Mouse (Mus musculus) WW6 (cell line): Measurements from ENCODE around the gene Dab2ip.

Experiments used
- DNase-seq: peaks from one replicate; pipeline ENCODE4 v3.0.0-alpha.2; 2013; ENCODE audit warnings: low read depth, low spot score

Gene Dab2ip

GRCm38 (mm10) chr2:35558826-35559550 lies 922 bp downstream of the Dab2ip start:
- no peak for DNase-seq

- DNase-seq, result no peak
Measured at GRCm38 (mm10) chr2:35559551-35559835, 1.4 kb downstream of the Dab2ip start.

GRCm38 (mm10) chr2:35563722-35564121 lies 5.7 kb downstream of the Dab2ip start:
- no peak for DNase-seq

- DNase-seq, result no peak
Measured at GRCm38 (mm10) chr2:35565051-35565836, 7.2 kb downstream of the Dab2ip start.

- no peak for DNase-seq
Measured at GRCm38 (mm10) chr2:35566957-35567693, 9.1 kb downstream of the Dab2ip start.

GRCm38 (mm10) chr2:35567694-35568149 lies 9.7 kb downstream of the Dab2ip start:
- DNase-seq, result no peak

GRCm38 (mm10) chr2:35570743-35571142 lies 12.7 kb downstream of the Dab2ip start:
- no peak for DNase-seq

- DNase-seq, result no peak
Measured at GRCm38 (mm10) chr2:35574643-35575042, 16.6 kb downstream of the Dab2ip start.

- no peak for DNase-seq
Measured at GRCm38 (mm10) chr2:35576675-35577074, 18.6 kb downstream of the Dab2ip start.

GRCm38 (mm10) chr2:35580111-35580510 lies 22.0 kb downstream of the Dab2ip start:
- no peak for DNase-seq

GRCm38 (mm10) chr2:35581501-35582340 lies 23.7 kb downstream of the Dab2ip start:
- DNase-seq, result peak; percentile 53

- DNase-seq, result no peak
Measured at GRCm38 (mm10) chr2:35582341-35582941, 24.4 kb downstream of the Dab2ip start.

GRCm38 (mm10) chr2:35583406-35583805 lies 25.3 kb downstream of the Dab2ip start:
- DNase-seq, result no peak

GRCm38 (mm10) chr2:35584011-35584410 lies 25.9 kb downstream of the Dab2ip start:
- DNase-seq, result no peak

GRCm38 (mm10) chr2:35588368-35588767 lies 30.3 kb downstream of the Dab2ip start:
- DNase-seq, result no peak

- DNase-seq, result no peak
Measured at GRCm38 (mm10) chr2:35589385-35589784, 31.3 kb downstream of the Dab2ip start.

- no peak for DNase-seq
Measured at GRCm38 (mm10) chr2:35589800-35590199, 31.7 kb downstream of the Dab2ip start.

GRCm38 (mm10) chr2:35591961-35592724 lies 34.1 kb downstream of the Dab2ip start:
- DNase-seq, result no peak

GRCm38 (mm10) chr2:35592725-35593392 lies 34.8 kb downstream of the Dab2ip start:
- no peak for DNase-seq

- no peak for DNase-seq
Measured at GRCm38 (mm10) chr2:35593889-35594288, 35.8 kb downstream of the Dab2ip start.
